Mouse (Mus musculus) forebrain, embryonic 10.5 days (tissue): ENCODE measurements around the gene Rnase11. TPM values are rescaled to one million over a fixed set of nuclear protein-coding genes. Genes with fewer than 3 reads are reported as not detected.

ENCODE experiments used
- DNase-seq: peaks from one replicate; pipeline ENCODE4 v3.0.0-alpha.2; 2017; ENCODE audit warnings: low spot score; ENCODE audit errors: extremely low spot score
- H3K27ac ChIP-seq: fragments of 300-500 bp; sonication (generic); 2 replicates; pipeline ENCODE4 v1.5.1; 2016; ENCODE audit warnings: mild to moderate bottlenecking
- H3K27me3 ChIP-seq: fragments of 300-500 bp; sonication (generic); 2 replicates; pipeline ENCODE4 v1.6.1; 2016; ENCODE audit warnings: mild to moderate bottlenecking; ENCODE audit not compliant: poor library complexity, severe bottlenecking
- H3K36me3 ChIP-seq: fragments of 300-500 bp; sonication (generic); replicated peaks from 2 replicates; pipeline ENCODE4 v1.6.1; 2016; ENCODE audit warnings: mild to moderate bottlenecking, moderate library complexity
- H3K4me1 ChIP-seq: fragments of 300-500 bp; sonication (generic); 2 replicates; pipeline ENCODE4 v1.6.1; 2016
- H3K4me3 ChIP-seq: fragments of 300-500 bp; sonication (generic); 2 replicates; pipeline ENCODE4 v1.5.1; 2016; ENCODE audit warnings: mild to moderate bottlenecking, moderate library complexity
- H3K9me3 ChIP-seq: fragments of 300-500 bp; sonication (generic); 2 replicates; pipeline ENCODE4 v1.6.1; 2016; ENCODE audit warnings: mild to moderate bottlenecking, moderate library complexity
- WGBS: fragments of 180-500 bp; shearing (Covaris S2); methylation state at CpG from one replicate; pipeline ENCODE4 v1.1.7; 2016; 5-methylcytosine and 5-hydroxymethylcytosine counted together
- polyA plus RNA-seq: library from polyadenylated mRNA; unstranded; fragments of >200 nt; fragmentation: Nextera tagmentation; extraction: Ambion mirVana; gene quantifications from 2 replicates; pipeline ENCODE4 v1.2.1, GENCODE M21; 2016

The Rnase11 gene
- polyA plus RNA-seq, 1 experiment from 2014 or later = not detected

DNA sequence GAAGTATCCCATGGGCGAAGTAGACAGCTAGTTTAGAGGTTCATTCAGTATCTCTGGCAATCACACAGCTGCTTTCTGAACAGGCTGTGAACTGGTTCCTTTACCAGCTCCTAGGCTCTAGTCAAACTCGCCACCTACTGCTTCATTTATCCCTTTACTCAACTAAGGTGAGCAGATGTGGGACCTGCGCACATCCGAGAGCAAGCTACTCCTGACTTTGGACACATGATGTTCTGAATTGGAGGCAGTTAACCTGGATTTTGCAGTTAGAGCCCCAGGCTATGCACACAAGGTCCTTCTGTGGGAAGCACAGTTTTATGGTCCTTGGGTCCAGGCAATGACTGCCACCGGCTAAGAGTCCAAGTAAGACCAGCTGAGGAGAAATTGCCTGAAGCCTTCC, 10.8 kb upstream of the Rnase11 start:
- WGBS = 90% methylated on average over 5 of the region's 5 CpGs
- Histone ChIP-seq H3K27me3 (peaks cover 56% of the 10 kb centered on the region), H3K27ac (no peak overlapping the region), H3K36me3 (no peaks in the 10 kb centered on the region), H3K4me1 (peaks cover 7% of the 10 kb centered on the region), H3K4me3 (no peak overlapping the region), H3K9me3 (no peaks in the 10 kb centered on the region)
- DNase-seq = no peak

DNA sequence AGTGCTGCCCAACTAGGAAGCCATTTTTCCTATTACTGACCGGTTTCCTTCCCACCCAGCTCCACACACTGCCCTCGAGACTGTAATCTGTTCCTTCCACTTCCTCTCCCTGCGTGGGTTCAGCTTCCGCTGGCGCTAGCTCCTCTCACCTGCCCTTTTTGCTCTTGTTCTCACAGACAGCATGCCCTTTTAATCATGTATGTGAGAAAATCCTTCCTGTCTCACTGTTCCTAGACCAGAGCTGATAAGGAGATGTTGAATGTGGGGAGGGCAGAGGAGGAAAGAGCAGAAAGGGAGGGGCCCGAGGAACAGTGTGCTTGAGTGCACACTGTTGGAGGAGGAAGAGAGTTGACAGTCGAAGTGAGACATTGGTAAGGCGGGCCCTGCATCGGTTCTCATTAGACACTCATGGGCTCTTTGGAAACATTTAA, 7.5 kb upstream of the Rnase11 start, which contains the start of gene Rnase12:
Gene Rnase12 (minus strand): TSS at position 261 of the 431 bp plus-strand sequence.
- DNase-seq = no peak
- peaks cover 83% of the 10 kb centered on the region for H3K27me3 ChIP-seq
- 75% methylated on average over 9 of the region's 9 CpGs for WGBS

DNA sequence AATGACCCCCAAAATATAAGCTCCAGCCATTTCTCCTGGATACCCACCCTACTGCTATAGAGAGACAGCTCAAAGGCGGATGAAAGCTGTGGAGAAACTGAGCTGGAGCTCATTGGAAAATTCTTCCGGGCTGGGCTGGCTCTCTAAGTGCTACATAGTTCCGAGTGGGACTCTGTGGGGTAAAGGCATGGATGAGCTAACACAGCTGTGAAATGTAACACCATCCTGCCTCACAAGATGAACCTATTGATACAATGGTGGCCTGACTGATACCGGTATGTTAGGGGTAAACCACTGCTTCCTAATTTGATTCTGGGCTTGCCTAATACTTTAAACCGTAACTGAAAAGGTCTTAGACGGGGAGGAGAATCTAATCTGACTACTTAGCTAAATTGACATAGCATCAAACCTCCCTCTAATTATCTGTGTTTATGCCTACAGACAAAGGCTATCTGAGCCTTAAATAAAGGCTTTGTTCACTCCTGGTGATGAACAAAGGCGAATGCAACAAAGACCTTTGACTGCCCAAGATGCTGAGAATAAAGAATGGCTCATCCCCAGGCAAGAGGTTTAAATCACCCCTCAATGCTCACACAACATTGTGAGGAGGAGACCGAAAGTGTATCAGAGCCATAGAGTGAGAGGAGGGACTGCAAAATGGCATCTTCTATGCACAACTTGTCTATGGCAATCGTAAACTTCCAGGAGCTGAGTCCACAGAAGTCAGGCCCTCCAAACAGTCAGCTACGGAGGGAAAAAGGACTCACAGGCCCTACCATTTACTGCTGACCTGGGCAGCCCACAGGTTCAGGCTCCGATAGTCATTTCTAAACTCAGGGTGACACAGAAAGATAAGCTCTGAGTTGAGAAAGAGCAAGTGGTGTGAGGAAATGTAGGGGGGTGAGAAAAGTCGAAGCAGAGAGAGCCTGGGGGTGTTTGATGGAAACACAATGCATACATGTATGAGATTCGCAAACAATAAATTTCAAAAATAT, 4.6 kb upstream of the Rnase11 start:
- H3K36me3 ChIP-seq = no peaks in the 10 kb centered on the region
- H3K4me3 ChIP-seq = peak overlapping the region; percentile 5; the same call in 1 of the 2 replicates
- H3K27me3 ChIP-seq = peaks cover 93% of the 10 kb centered on the region
- no peak for DNase-seq
- H3K4me1 ChIP-seq = peaks cover 19% of the 10 kb centered on the region
- H3K27ac ChIP-seq = no peak overlapping the region
- WGBS = 20% methylated on average over 13 of the region's 13 CpGs
- H3K9me3 ChIP-seq = no peaks in the 10 kb centered on the region

More for the DNA sequence above, 7.5 kb upstream of the Rnase11 start, which contains the start of gene Rnase12:
- Histone ChIP-seq H3K9me3 (no peaks in the 10 kb centered on the region), H3K27ac (no peak within 1 kb of the TSS), H3K36me3 (no peaks in the 10 kb centered on the region), H3K4me1 (peaks cover 20% of the 10 kb centered on the region), H3K4me3 (no peak within 1 kb of the TSS)

DNA sequence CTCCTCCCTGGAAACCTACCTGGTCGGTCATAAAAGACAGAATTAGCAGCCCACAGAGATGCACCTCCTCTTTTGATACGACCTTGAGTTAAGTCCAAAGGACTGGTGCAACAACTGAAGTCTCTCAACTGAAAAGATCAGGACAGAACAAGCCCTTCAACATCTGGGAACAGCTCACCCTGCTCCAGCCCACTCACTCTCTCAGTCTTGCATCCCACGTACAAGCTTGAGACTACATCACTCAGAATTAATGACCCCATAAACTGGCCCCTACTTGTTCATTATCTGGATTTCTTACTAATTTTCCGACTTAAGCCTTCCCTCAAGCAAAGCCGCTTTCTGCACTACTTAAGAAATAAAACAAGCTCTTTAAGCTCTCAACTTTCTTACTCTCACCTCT, 3.2 kb upstream of the Rnase11 start:
- H3K4me1 ChIP-seq = peaks cover 19% of the 10 kb centered on the region
- 50% methylated on average over 5 of the region's 5 CpGs for WGBS
- no peaks in the 10 kb centered on the region for H3K36me3 ChIP-seq
- no peak overlapping the region for H3K27ac ChIP-seq
- peaks cover 89% of the 10 kb centered on the region for H3K27me3 ChIP-seq
- no peak overlapping the region for H3K4me3 ChIP-seq
- H3K9me3 ChIP-seq = no peaks in the 10 kb centered on the region
- DNase-seq = no peak

DNA sequence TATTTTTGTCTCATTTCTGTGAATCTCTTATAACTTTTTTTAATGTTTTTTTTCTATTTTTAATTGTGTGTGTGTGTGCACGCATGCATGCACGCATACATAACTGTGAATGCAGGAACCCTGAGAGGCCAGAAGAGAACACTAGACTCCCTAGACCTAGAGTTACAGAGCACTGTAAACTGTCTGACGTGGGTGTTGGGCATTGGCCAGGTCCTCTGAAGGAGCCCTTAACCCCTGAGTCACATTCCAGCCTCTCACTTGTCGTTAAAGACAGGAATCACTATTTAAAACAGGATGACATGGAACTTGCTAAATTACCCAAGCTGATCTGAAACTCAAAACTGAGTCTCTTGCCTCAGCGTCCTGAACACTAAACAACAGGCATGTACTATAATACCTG, 2.0 kb upstream of the Rnase11 start:
- no peak overlapping the region for H3K27ac ChIP-seq
- no peak for DNase-seq
- peaks cover 19% of the 10 kb centered on the region for H3K4me1 ChIP-seq
- peaks cover 83% of the 10 kb centered on the region for H3K27me3 ChIP-seq
- WGBS = 70% methylated on average over 5 of the region's 5 CpGs
- no peak overlapping the region for H3K4me3 ChIP-seq
- no peaks in the 10 kb centered on the region for H3K36me3 ChIP-seq
- H3K9me3 ChIP-seq = no peaks in the 10 kb centered on the region

DNA sequence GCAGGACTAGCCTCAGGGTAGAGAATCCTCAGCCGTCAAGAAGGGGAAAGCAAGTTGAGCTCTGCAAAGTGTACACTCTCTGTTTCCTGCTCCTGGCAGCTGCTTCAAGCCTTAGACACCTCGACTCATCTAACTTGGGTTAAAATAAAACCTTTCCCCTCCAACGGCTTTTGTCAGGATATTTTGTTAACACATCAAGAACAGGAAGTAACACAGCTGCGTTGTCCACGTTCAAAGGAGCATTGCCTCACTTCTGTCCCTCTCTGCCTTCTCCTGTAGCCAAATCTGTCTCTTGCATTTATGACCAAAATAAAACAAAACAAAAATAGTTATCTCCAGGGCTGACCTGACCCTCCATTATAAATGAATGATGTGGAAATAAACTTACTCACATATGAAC, 2.1 kb downstream of the Rnase11 start:
- no peak for DNase-seq
- peaks cover 3% of the 10 kb centered on the region; the same call in 1 of the 2 replicates for H3K4me1 ChIP-seq
- WGBS = 72% methylated on average over 5 of the region's 5 CpGs

DNA sequence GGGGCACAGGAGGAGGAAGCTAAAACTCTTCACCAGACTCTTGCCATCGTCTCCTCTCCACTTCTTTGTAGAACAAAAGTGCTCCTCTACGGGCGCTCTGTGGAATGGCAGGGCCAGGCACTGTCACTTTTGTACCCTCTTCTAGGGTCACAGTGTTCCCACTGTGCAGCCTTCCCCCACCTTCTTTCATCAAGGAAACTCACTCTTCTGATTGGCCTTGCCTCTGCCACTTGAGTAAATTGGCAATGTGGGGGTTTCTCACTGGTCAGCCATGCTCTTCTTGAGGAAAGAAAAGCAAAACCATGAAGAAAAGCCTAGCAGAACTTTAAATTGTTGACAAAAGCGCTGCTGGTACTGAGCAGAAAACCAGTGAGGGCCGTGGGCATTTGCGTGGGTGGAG, 8.2 kb downstream of the Rnase11 start, which contains the start of gene Rnase9:
Gene Rnase9 (minus strand): TSS at position 101 of the 400 bp plus-strand sequence.
- DNase-seq = no peak
- 72% methylated on average over 6 of the region's 6 CpGs for WGBS
- no peak within 1 kb of the TSS for H3K27ac ChIP-seq
- H3K4me3 ChIP-seq = no peak within 1 kb of the TSS
- no peaks in the 10 kb centered on the region for H3K27me3 ChIP-seq
- no peaks in the 10 kb centered on the region for H3K9me3 ChIP-seq
- no peaks in the 10 kb centered on the region for H3K4me1 ChIP-seq
- no peaks in the 10 kb centered on the region for H3K36me3 ChIP-seq

More for the DNA sequence above, 2.1 kb downstream of the Rnase11 start:
- H3K27me3 ChIP-seq = peaks cover 49% of the 10 kb centered on the region
- no peak overlapping the region for H3K4me3 ChIP-seq
- H3K9me3 ChIP-seq = no peaks in the 10 kb centered on the region
- no peaks in the 10 kb centered on the region for H3K36me3 ChIP-seq
- no peak overlapping the region for H3K27ac ChIP-seq

DNA sequence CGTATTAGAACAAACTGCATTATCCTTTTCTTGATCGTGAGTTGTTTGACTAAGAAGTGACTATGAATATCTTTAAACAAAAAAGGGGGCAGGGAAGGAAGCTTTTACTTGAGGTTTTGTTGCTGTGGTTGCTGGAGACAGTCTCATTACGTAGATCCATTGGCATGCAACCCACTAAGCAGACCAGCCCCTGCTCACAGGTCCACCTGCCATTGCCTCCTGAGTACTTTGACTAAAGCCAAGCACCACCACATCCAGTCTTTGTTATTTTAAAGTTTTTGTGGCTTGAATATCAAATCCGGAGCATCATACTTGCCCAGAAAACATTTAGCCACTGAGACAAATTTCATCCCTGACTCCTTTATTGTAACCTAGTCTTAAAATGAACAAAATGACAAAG, 13.7 kb downstream of the Rnase11 start:
- Histone ChIP-seq H3K36me3 (no peaks in the 10 kb centered on the region), H3K9me3 (no peaks in the 10 kb centered on the region), H3K27me3 (no peaks in the 10 kb centered on the region), H3K4me3 (no peak overlapping the region), H3K4me1 (no peaks in the 10 kb centered on the region), H3K27ac (no peak overlapping the region)
- 86% methylated on average over 4 of the region's 4 CpGs for WGBS
- no peak for DNase-seq

DNA sequence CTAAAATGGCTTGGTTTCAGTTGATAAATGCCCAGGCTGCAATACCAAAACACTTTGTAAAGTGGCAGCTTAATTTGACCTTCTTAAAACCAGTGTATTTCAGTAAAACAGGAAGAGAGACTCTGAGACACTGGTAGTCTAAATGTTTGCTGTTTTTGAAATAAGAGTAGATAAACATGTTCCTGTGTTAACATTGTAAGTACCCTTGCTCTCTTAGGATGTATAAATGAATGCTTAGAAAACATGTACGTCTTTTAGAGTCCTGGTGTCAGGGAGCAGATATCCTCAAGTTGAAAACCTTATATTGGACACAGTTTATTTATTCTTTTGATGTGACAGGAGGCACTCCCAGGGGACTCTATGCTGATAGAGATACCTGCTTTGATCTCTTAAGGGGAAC, 14.8 kb downstream of the Rnase11 start:
- no peaks in the 10 kb centered on the region for H3K9me3 ChIP-seq
- H3K36me3 ChIP-seq = no peaks in the 10 kb centered on the region
- 80% methylated on average over 1 of the region's 1 CpGs for WGBS
- H3K4me1 ChIP-seq = no peaks in the 10 kb centered on the region
- H3K27me3 ChIP-seq = no peaks in the 10 kb centered on the region
- DNase-seq = no peak
- H3K4me3 ChIP-seq = no peak overlapping the region
- no peak overlapping the region for H3K27ac ChIP-seq

DNA sequence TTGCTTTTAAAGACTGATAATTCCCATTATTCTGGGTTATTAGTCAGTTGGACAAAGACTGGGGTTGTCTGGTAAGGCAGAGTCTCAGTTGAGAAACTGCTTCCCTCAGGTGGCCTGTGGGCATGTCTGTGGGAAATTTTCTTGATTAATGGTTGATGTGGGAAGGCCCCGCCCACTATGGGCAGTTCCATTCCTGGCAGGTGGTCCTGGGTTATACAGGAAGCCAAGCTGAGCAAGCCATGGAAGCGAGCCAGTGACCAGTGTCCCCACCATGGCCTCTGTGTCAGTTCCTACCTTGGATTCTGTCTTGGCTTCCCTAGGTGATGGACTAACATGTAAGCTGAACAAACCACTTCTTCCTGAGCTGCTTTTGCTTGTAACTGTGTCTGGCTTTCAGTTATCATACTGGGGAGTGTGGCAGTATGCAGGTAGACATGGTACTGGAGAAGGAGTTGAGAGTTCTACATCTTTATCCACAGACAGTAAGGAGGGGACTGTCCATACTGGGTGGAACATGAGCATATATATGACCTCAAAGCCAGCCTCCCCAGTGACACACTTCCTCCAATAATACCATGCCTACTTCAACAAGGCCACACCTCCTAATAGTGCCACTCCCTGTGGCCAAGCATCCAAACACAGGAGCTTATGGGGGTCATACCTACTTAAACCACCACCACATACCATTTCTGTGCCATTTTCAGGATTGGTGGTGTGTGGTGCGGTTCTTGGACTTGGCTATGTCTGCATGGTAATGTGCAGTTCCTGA, 22.4 kb downstream of the Rnase11 start:
- 56% methylated on average over 3 of the region's 3 CpGs for WGBS
- no peak overlapping the region for H3K4me3 ChIP-seq
- H3K27me3 ChIP-seq = no peaks in the 10 kb centered on the region
- DNase-seq = no peak
- no peaks in the 10 kb centered on the region for H3K9me3 ChIP-seq
- no peaks in the 10 kb centered on the region for H3K4me1 ChIP-seq
- H3K36me3 ChIP-seq = no peaks in the 10 kb centered on the region
- no peak overlapping the region for H3K27ac ChIP-seq

DNA sequence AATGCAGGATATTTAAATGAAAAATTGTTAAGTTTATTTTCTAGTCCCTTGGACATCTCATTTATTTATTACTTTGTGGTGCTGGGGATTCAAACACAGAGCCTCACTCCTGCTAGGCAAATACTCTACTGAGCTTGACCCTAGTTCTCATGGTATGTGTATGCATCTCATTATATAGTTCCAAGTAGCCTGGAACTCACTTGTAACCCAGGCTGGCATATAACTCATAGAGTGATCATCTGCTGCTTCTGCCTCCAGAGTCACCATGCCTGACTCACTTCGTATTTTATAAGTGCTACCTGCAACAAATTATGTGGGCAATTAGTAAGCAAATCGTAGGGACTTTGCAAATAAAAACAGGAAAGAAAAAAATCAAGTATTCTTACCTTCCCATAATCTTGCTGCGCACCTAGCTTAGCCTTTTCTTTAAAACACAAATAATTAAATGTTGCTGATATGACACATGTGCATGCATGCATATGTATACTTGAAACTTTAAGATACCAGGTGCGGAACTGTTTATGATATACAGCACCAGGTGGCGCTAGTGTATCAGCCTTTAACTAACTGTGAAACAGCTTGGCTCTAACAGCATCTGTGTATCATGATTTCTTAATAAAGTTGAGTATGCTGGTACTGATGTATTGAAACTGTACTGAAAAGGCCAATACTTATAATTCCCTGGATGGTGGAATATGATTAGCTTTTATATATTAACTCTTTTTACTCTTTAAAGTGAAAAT, 23.4 kb downstream of the Rnase11 start:
- H3K36me3 ChIP-seq = no peaks in the 10 kb centered on the region
- H3K27ac ChIP-seq = no peak overlapping the region
- H3K9me3 ChIP-seq = no peaks in the 10 kb centered on the region
- 38% methylated on average over 5 of the region's 5 CpGs for WGBS
- peak; percentile 55 for DNase-seq
- H3K4me1 ChIP-seq = 0 out of 2 replicates have a peak, but pooled peaks cover 1% of the 10 kb centered on the region
- H3K4me3 ChIP-seq = no peak overlapping the region
- H3K27me3 ChIP-seq = no peaks in the 10 kb centered on the region

DNA sequence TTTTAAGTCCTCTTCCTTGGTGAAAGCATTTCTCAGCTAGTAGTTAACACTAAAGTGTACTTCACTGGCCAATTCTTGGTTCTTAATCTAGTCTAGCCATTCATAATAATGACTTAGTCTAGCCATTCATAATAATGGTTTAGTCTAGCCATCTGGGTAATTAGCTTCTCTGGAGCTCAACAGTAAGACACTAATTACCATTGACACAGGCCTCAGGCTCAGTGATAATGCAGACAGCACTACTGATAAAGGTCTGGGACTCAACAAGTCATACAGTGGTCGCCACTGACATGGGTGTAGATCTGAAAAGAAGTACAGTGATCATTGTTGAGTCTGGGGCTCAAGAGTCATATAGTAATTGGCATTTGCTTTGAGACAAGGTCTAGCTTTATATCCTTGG, 25.1 kb downstream of the Rnase11 start:
- 0 out of 2 replicates have a peak, but pooled peaks cover 3% of the 10 kb centered on the region for H3K4me1 ChIP-seq
- H3K27me3 ChIP-seq = no peaks in the 10 kb centered on the region
- H3K4me3 ChIP-seq = no peak overlapping the region
- DNase-seq = no peak
- no peaks in the 10 kb centered on the region; the same call in 1 of the 2 replicates for H3K9me3 ChIP-seq
- 86% methylated on average over 1 of the region's 1 CpGs for WGBS
- H3K36me3 ChIP-seq = no peaks in the 10 kb centered on the region
- no peak overlapping the region for H3K27ac ChIP-seq
